Mouse (Mus musculus) hindbrain, postnatal 0 days (tissue): ENCODE results near the gene Ttk. TPM values are rescaled to one million over a fixed set of nuclear protein-coding genes. Genes with fewer than 3 reads are reported as not detected.
A peak's percentile ranks its signal among the peaks of the same experiment; 100 is the strongest.

Experiments
- ATAC-seq: fragments of 200-750 bp; cut with Nextera tagmentation; 2 replicates; pipeline ENCODE4 v1.8.0; 2017; ENCODE audit warnings: mild to moderate bottlenecking, moderate TSS enrichment, moderate library complexity
- DNase-seq: peaks from one replicate; pipeline ENCODE4 v3.0.0-alpha.2; 2015; ENCODE audit warnings: low spot score
- H3K27ac ChIP-seq: fragments of 300-500 bp; sonication (generic); 2 replicates; pipeline ENCODE4 v1.5.1; 2014; ENCODE audit warnings: mild to moderate bottlenecking
- H3K27me3 ChIP-seq: fragments of 300-500 bp; sonication (generic); 2 replicates; pipeline ENCODE4 v1.6.1; 2014; ENCODE audit warnings: low read length, mixed read lengths; ENCODE audit not compliant: insufficient read depth
- H3K36me3 ChIP-seq: fragments of 300-500 bp; sonication (generic); 2 replicates; pipeline ENCODE4 v1.6.1; 2014; ENCODE audit warnings: low read length, mixed read lengths; ENCODE audit not compliant: insufficient read depth
- H3K4me1 ChIP-seq: fragments of 300-500 bp; sonication (generic); 2 replicates; pipeline ENCODE4 v1.6.1; 2014; ENCODE audit warnings: antibody characterized with exemption, low read length, mixed read lengths; ENCODE audit not compliant: insufficient read depth
- H3K4me2 ChIP-seq: fragments of 300-500 bp; sonication (generic); 2 replicates; pipeline ENCODE4 v1.6.1; 2014; ENCODE audit warnings: low read depth, mild to moderate bottlenecking, low read length, moderate library complexity, mixed read lengths
- H3K4me3 ChIP-seq: fragments of 300-500 bp; sonication (generic); 2 replicates; pipeline ENCODE4 v1.5.1; 2014; ENCODE audit warnings: low read length
- H3K9ac ChIP-seq: fragments of 300-500 bp; sonication (generic); replicated peaks from 2 replicates; pipeline ENCODE4 v1.6.1; 2014; ENCODE audit warnings: mild to moderate bottlenecking, low read length, moderate library complexity, mixed read lengths
- H3K9me3 ChIP-seq: fragments of 300-500 bp; sonication (generic); 2 replicates; pipeline ENCODE4 v1.6.1; 2016; ENCODE audit warnings: low read length, mixed read lengths
- CTCF ChIP-seq: IDR thresholded peaks from 2 replicates; pipeline ENCODE4 v1.5.1; 2016; ENCODE audit warnings: antibody characterized with exemption, control low read depth, low read depth
- WGBS: fragments of 180-500 bp; shearing (Covaris S2); extraction: QIAGEN DNeasy Blood & Tissue Kit; methylation state at CpG from one replicate; pipeline ENCODE4 v1.1.7; 2014; 5-methylcytosine and 5-hydroxymethylcytosine counted together
- polyA plus RNA-seq: library from polyadenylated mRNA; unstranded; fragments of >200 nt; fragmentation: Nextera tagmentation; extraction: Ambion mirVana; gene quantifications from 2 replicates; pipeline ENCODE4 v1.2.1, GENCODE M21; 2015
- total RNA-seq: library from RNA; depleted of rRNA; stranded (reverse); fragments of >200 nt; gene quantifications from 2 replicates; pipeline ENCODE4 v1.2.3, GENCODE M21; 2014

Ttk gene
- total and polyA plus RNA-seq, 2 experiments from 2014 or later = 3.0 to 4.3 TPM

- Histone ChIP-seq H3K4me1 (no peaks in the 10 kb centered on the region), H3K27ac (no peak overlapping the region), H3K36me3 (no peaks in the 10 kb centered on the region), H3K9ac (no peak overlapping the region), H3K4me2 (no peak overlapping the region), H3K27me3 (no peaks in the 10 kb centered on the region), H3K9me3 (no peaks in the 10 kb centered on the region), H3K4me3 (no peak overlapping the region)
- 82% methylated on average over 5 of the region's 5 CpGs for WGBS
- TF ChIP-seq CTCF = no peak
- ATAC-seq (no peak), DNase-seq (no peak)
Observed at GRCm38 (mm10) chr9:83888214-83888613, 53.7 kb downstream of the Ttk start.

- TF ChIP-seq CTCF = no peak
- H3K27me3 ChIP-seq = no peaks in the 10 kb centered on the region
- no peak overlapping the region for H3K9ac ChIP-seq
- H3K4me2 ChIP-seq = no peak overlapping the region
- no peak overlapping the region for H3K27ac ChIP-seq
- ATAC-seq = no peak
- H3K4me3 ChIP-seq = no peak overlapping the region
- no peak for DNase-seq
- 80% methylated on average over 8 of the region's 8 CpGs for whole genome bisulfite sequencing
- H3K9me3 ChIP-seq = no peaks in the 10 kb centered on the region
- no peaks in the 10 kb centered on the region for H3K36me3 ChIP-seq
- H3K4me1 ChIP-seq = no peaks in the 10 kb centered on the region
Observed at GRCm38 (mm10) chr9:83893073-83893472, 58.6 kb downstream of the Ttk start.

- DNase-seq (no peak), ATAC-seq (no peak)
- H3K9ac ChIP-seq = no peak overlapping the region
- H3K9me3 ChIP-seq = no peaks in the 10 kb centered on the region
- WGBS = 89% methylated on average over 4 of the region's 4 CpGs
- no peaks in the 10 kb centered on the region for H3K36me3 ChIP-seq
- no peak overlapping the region for H3K4me3 ChIP-seq
- H3K27ac ChIP-seq = no peak overlapping the region
- no peak overlapping the region for H3K4me2 ChIP-seq
- H3K4me1 ChIP-seq = no peaks in the 10 kb centered on the region
- no peaks in the 10 kb centered on the region for H3K27me3 ChIP-seq
- TF ChIP-seq CTCF = no peak
Observed at GRCm38 (mm10) chr9:83893767-83894330, 59.4 kb downstream of the Ttk start.

GRCm38 (mm10) chr9:83902086-83902485, 67.6 kb downstream of the Ttk start:
- Histone ChIP-seq H3K4me2 (no peak overlapping the region), H3K4me1 (no peaks in the 10 kb centered on the region), H3K9ac (no peak overlapping the region), H3K4me3 (no peak overlapping the region), H3K27me3 (no peaks in the 10 kb centered on the region), H3K36me3 (no peaks in the 10 kb centered on the region), H3K27ac (no peak overlapping the region), H3K9me3 (no peaks in the 10 kb centered on the region)
- no peak for TF ChIP-seq CTCF
- WGBS = 92% methylated on average over 2 of the region's 2 CpGs
- ATAC-seq (no peak), DNase-seq (no peak)

GRCm38 (mm10) chr9:83905820-83906219, 71.3 kb downstream of the Ttk start:
- no peak for ATAC-seq
- H3K9ac ChIP-seq = no peak overlapping the region
- H3K9me3 ChIP-seq = no peaks in the 10 kb centered on the region
- TF ChIP-seq CTCF = peak; percentile 27; the same call in 1 of the 2 replicates
- no peak overlapping the region for H3K4me3 ChIP-seq
- DNase-seq = peak; percentile 30
- no peak overlapping the region for H3K27ac ChIP-seq
- no peak overlapping the region for H3K4me2 ChIP-seq
- WGBS = 72% methylated on average over 4 of the region's 4 CpGs
- no peaks in the 10 kb centered on the region for H3K27me3 ChIP-seq
- H3K4me1 ChIP-seq = no peaks in the 10 kb centered on the region
- no peaks in the 10 kb centered on the region for H3K36me3 ChIP-seq

GRCm38 (mm10) chr9:83907017-83907416, 72.5 kb downstream of the Ttk start:
- Histone ChIP-seq H3K27me3 (no peaks in the 10 kb centered on the region), H3K4me2 (no peak overlapping the region), H3K4me3 (no peak overlapping the region), H3K27ac (no peak overlapping the region), H3K9me3 (no peaks in the 10 kb centered on the region), H3K36me3 (no peaks in the 10 kb centered on the region), H3K4me1 (no peaks in the 10 kb centered on the region), H3K9ac (no peak overlapping the region)
- DNase-seq (no peak), ATAC-seq (no peak)
- TF ChIP-seq CTCF = no peak
- WGBS = 82% methylated on average over 3 of the region's 3 CpGs

GRCm38 (mm10) chr9:83909836-83910235, 75.3 kb downstream of the Ttk start:
- Histone ChIP-seq H3K4me2 (no peak overlapping the region), H3K9ac (no peak overlapping the region), H3K9me3 (no peaks in the 10 kb centered on the region), H3K27ac (no peak overlapping the region), H3K36me3 (no peaks in the 10 kb centered on the region), H3K4me3 (no peak overlapping the region), H3K4me1 (no peaks in the 10 kb centered on the region), H3K27me3 (no peaks in the 10 kb centered on the region)
- DNase-seq (no peak), ATAC-seq (no peak)
- WGBS = 95% methylated on average over 2 of the region's 2 CpGs
- TF ChIP-seq CTCF = no peak
